Mouse (Mus musculus): ENCODE data around the gene Lpcat1.

DNA sequence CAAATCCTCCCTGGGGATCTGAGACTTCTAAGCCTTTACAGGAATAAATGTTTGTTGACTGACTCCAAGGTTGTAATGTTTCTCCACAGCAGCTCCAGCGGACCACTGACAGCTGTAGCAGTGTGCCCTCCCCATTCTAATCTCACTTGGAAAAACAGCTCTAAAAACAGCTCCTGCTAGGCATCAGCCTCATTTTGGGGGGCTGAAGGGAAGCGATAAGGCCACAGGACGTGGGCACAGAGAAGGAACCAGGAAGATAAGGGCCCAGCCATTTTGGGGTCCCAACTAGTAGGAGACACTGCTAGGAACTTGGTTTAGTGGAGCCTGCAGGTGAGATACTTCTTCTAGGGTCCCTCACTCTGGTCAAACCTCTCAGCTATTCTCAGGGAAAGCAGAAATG lies 68.3 kb downstream of the Lpcat1 start:
- TF ChIP-seq GATA1 (IDR thresholded peaks at IDR 0.05; ENCODE audit: borderline replicate concordance, low read length) (no peak), FLI1 (IDR thresholded peaks at IDR 0.05; ENCODE audit: low read length) (no peak)

Measured in megakaryocyte, embryonic 14.5 days (primary cell).